Mouse (Mus musculus): ENCODE measurements around the gene Ift43.

- TF ChIP-seq GATA1 (IDR thresholded peaks at IDR 0.05; ENCODE audit: low read length) = no peak
- TF ChIP-seq TAL1 (IDR thresholded peaks at IDR 0.05; ENCODE audit: low read length) = no peak
Measured at GRCm38 (mm10) chr12:86188161-86188560, 105.8 kb downstream of the Ift43 start.
